Mouse (Mus musculus) myocyte (in vitro differentiated cells): ENCODE measurements around the gene Zfr2. TPM values are rescaled to one million over a fixed set of nuclear protein-coding genes. Genes with fewer than 3 reads are reported as not detected.

Experiments
- H3K27me3 ChIP-seq: one replicate; pipeline ENCODE4 v1.6.1; 2011; ENCODE audit not compliant: control insufficient read depth, insufficient read depth, insufficient read length
- H3K36me3 ChIP-seq: one replicate; pipeline ENCODE4 v1.6.1; 2011; ENCODE audit not compliant: control insufficient read depth, insufficient read depth
- H3K4me2 ChIP-seq: one replicate; pipeline ENCODE4 v1.6.1; 2011; ENCODE audit warnings: low read depth, control low read depth
- H3K4me3 ChIP-seq: one replicate; pipeline ENCODE4 v1.5.1; 2011; ENCODE audit warnings: mild to moderate bottlenecking, control low read depth, moderate library complexity
- H3K79me2 ChIP-seq: one replicate; pipeline ENCODE4 v1.6.1; 2011; ENCODE audit not compliant: control insufficient read depth, insufficient read depth
- H3ac ChIP-seq: one replicate; pipeline ENCODE4 v1.6.1; 2011; ENCODE audit not compliant: control insufficient read depth, insufficient read length
- CEBPB ChIP-seq: IDR thresholded peaks from 2 replicates; pipeline ENCODE4 v1.6.1; 2011; ENCODE audit warnings: mild to moderate bottlenecking, moderate library complexity; ENCODE audit not compliant: poor library complexity, insufficient read depth, severe bottlenecking
- E2F4 ChIP-seq: IDR thresholded peaks from one replicate; pipeline ENCODE4 v1.6.1; 2011; ENCODE audit warnings: mild to moderate bottlenecking, control low read depth, moderate library complexity; ENCODE audit not compliant: insufficient read depth
- MAX ChIP-seq: IDR thresholded peaks from one replicate; pipeline ENCODE4 v1.6.1; 2011; ENCODE audit warnings: low read depth, mild to moderate bottlenecking, control low read depth
- MYOD1 ChIP-seq, 3 experiments: IDR thresholded peaks; one replicate each; pipeline ENCODE4 v1.6.1; 2011; ENCODE audit warnings: control low read depth in 2 of 3, low read depth in 2 of 3, mild to moderate bottlenecking in 2 of 3, moderate library complexity in 1 of 3; ENCODE audit not compliant: insufficient read length in 2 of 3, control insufficient read depth in 1 of 3
- MYOG ChIP-seq, 3 experiments: IDR thresholded peaks; one replicate each; pipeline ENCODE4 v1.6.1; 2011; ENCODE audit warnings: control low read depth in 2 of 3, low read depth in 2 of 3, mild to moderate bottlenecking in 2 of 3; ENCODE audit not compliant: insufficient read length in 2 of 3, control insufficient read depth in 1 of 3, insufficient read depth in 1 of 3
- POLR2A ChIP-seq: IDR thresholded peaks from one replicate; pipeline ENCODE4 v1.6.1; 2011; ENCODE audit warnings: low read depth, mild to moderate bottlenecking, control low read depth, moderate library complexity; ENCODE audit not compliant: insufficient read length
- POLR2AphosphoS2 ChIP-seq: IDR thresholded peaks from one replicate; pipeline ENCODE4 v1.6.1; 2011; ENCODE audit warnings: low read depth, control low read depth; ENCODE audit not compliant: insufficient read length
- REST ChIP-seq: IDR thresholded peaks from one replicate; pipeline ENCODE4 v1.6.1; 2011; ENCODE audit warnings: mild to moderate bottlenecking, control low read depth, moderate library complexity; ENCODE audit not compliant: insufficient read depth, insufficient read length
- SRF ChIP-seq: IDR thresholded peaks from one replicate; pipeline ENCODE4 v1.6.1; 2011; ENCODE audit warnings: low read depth; ENCODE audit not compliant: control insufficient read depth, insufficient read length
- TCF12 ChIP-seq: IDR thresholded peaks from one replicate; pipeline ENCODE4 v1.6.1; 2011; ENCODE audit warnings: mild to moderate bottlenecking, control low read depth; ENCODE audit not compliant: poor library complexity, insufficient read depth, severe bottlenecking
- TCF3 ChIP-seq: IDR thresholded peaks from one replicate; pipeline ENCODE4 v1.6.1; 2011; ENCODE audit warnings: low read depth, control low read depth; ENCODE audit not compliant: insufficient read length
- USF1 ChIP-seq: IDR thresholded peaks from one replicate; pipeline ENCODE4 v1.6.1; 2011; ENCODE audit warnings: low read depth, mild to moderate bottlenecking, control low read depth, moderate library complexity
- polyA plus RNA-seq: library from polyadenylated mRNA; unstranded; fragments of >200 nt; fragmentation: generic; extraction: Trizol; gene quantifications from one replicate; pipeline ENCODE4 v1.2.1, GENCODE M21; 2012; ENCODE audit warnings: missing spikeins

Zfr2 gene
- polyA plus RNA-seq, 1 experiment = 2.3 TPM

DNA sequence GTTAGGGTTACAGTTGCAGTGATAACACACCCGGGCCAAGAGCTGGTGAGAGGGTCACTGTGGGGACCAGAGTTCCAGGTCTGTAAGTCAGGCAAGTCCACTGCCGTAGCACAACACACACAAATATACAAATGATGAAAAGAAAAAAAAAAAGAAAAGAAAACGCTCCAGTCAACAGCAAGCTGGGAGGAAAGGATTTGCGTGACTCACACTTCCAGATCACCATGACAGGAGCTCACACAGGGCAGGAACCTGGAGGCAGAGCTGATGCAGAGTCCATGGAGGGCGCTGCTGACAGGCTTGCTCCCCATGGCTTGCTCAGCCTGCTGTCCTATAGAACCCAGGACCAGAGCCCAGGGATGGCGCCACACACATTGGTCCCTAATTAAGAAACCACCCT is 1.3 kb downstream of the Zfr2 start:
- Histone ChIP-seq H3K4me2 (peak overlapping the region; percentile 74), H3K36me3 (no peaks in the 10 kb centered on the region), H3K27me3 (peaks cover 4% of the 10 kb centered on the region), H3ac (no peak overlapping the region), H3K4me3 (no peak overlapping the region), H3K79me2 (no peaks in the 10 kb centered on the region)
- TF ChIP-seq SRF = no peak
- TF ChIP-seq MYOG (IDR thresholded peaks at IDR 0.05; ENCODE audit: control insufficient read depth in 1 of 3, insufficient read depth in 1 of 3, insufficient read length in 2 of 3, low read depth in 2 of 3) = no peak
- TF ChIP-seq USF1 = no peak
- no peak for TF ChIP-seq REST
- no peak for TF ChIP-seq MYOD1 (IDR thresholded peaks at IDR 0.05; ENCODE audit: control insufficient read depth in 1 of 3, insufficient read length in 2 of 3, low read depth in 2 of 3)
- TF ChIP-seq TCF3 = no peak
- no peak for TF ChIP-seq CEBPB
- no peak for TF ChIP-seq MAX
- no peak for TF ChIP-seq E2F4
- TF ChIP-seq POLR2A = no peak
- TF ChIP-seq TCF12 = no peak
- TF ChIP-seq POLR2AphosphoS2 = no peak

DNA sequence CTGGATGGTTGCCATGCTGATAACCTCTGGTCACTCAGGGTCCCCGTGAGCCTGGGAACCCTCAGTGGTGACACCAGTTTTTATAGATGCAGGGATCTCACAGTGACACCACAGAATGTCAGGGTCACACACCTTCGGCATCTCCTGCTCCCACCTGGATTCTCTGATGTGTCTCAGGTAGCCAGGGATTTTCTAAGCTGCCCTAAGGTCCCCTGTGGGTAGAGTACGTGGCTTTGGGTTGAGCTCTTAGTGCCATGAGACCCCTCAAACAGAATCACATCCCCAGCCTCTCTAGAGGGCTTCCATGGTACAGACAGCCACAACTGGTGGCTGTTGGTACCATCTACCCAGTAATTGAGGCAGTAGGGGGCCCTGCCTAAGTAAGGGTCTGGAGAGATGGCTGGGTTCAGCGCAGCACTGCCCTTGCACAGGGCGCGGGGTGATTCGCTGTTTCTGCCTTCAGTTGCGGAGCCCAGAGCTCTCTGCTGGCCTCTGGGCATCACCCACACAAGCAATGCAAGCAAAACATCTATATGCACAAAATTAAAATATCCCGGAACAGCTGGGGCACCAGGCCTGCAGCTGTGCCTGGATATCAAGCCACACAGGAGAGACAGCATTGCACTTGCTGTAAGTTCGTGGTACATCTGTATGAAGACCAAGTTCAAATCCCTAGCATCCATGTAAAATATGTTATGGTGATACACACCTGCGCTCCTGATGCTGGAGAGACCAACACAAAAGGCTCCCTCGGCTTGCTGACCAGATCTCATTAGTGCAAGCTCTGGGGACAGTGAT is 3.7 kb downstream of the Zfr2 start:
- peaks cover under 1% of the 10 kb centered on the region for H3K27me3 ChIP-seq
- TF ChIP-seq MYOD1 (IDR thresholded peaks at IDR 0.05; ENCODE audit: control insufficient read depth in 1 of 3, insufficient read length in 2 of 3, low read depth in 2 of 3) (peak in 2 of 3 experiments; percentile 58 to 74), REST (no peak)
- H3K79me2 ChIP-seq = no peaks in the 10 kb centered on the region
- H3ac ChIP-seq = no peak overlapping the region
- H3K36me3 ChIP-seq = no peaks in the 10 kb centered on the region
- H3K4me2 ChIP-seq = no peak overlapping the region
- no peak overlapping the region for H3K4me3 ChIP-seq

GRCm38 (mm10) chr10:81238618-81239017 is 5.7 kb downstream of the Zfr2 start:
- Histone ChIP-seq H3K36me3 (no peaks in the 10 kb centered on the region), H3ac (no peak overlapping the region), H3K27me3 (peaks cover 18% of the 10 kb centered on the region), H3K4me3 (no peak overlapping the region), H3K4me2 (no peak overlapping the region), H3K79me2 (no peaks in the 10 kb centered on the region)
- no peak for TF ChIP-seq MAX
- no peak for TF ChIP-seq POLR2A
- TF ChIP-seq USF1 = no peak
- TF ChIP-seq TCF12 = no peak
- TF ChIP-seq POLR2AphosphoS2 = no peak
- peak in 2 of 3 experiments; percentile 56 to 76 for TF ChIP-seq MYOD1 (IDR thresholded peaks at IDR 0.05; ENCODE audit: control insufficient read depth in 1 of 3, insufficient read length in 2 of 3, low read depth in 2 of 3)
- no peak for TF ChIP-seq REST
- peak; percentile 76 for TF ChIP-seq TCF3
- TF ChIP-seq E2F4 = no peak
- no peak for TF ChIP-seq SRF
- peak in 2 of 3 experiments; percentile 71 to 74 for TF ChIP-seq MYOG (IDR thresholded peaks at IDR 0.05; ENCODE audit: control insufficient read depth in 1 of 3, insufficient read depth in 1 of 3, insufficient read length in 2 of 3, low read depth in 2 of 3)
- TF ChIP-seq CEBPB = no peak

DNA sequence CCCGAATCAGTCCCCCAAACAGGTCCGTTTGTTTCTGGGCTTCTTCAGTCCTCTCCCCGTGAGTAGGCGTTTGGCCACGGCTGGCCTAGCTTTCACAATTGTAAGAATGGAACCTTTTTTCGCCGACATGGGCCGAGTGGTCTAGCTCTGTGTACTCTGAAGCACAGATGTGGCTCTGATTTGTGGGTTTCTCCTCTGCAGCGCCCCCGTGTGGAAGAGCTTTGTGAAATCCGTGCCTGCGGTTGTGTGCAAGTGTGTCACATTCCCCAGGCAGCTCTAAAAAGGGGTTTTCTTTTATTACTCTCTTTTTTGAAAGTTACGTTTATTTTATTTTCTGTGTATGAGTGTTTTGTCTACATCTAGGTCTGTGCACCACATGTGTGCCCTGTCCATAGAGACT is 7.9 kb downstream of the Zfr2 start:
- Histone ChIP-seq H3K36me3 (no peaks in the 10 kb centered on the region), H3ac (no peak overlapping the region), H3K4me2 (peak overlapping the region; percentile 18), H3K4me3 (no peak overlapping the region), H3K79me2 (no peaks in the 10 kb centered on the region), H3K27me3 (peaks cover 28% of the 10 kb centered on the region)
- TF ChIP-seq SRF = no peak
- no peak for TF ChIP-seq MYOG (IDR thresholded peaks at IDR 0.05; ENCODE audit: control insufficient read depth in 1 of 3, insufficient read depth in 1 of 3, insufficient read length in 2 of 3, low read depth in 2 of 3)
- TF ChIP-seq USF1 = no peak
- TF ChIP-seq TCF12 = no peak
- TF ChIP-seq CEBPB = no peak
- TF ChIP-seq TCF3 = no peak
- TF ChIP-seq REST = no peak

DNA sequence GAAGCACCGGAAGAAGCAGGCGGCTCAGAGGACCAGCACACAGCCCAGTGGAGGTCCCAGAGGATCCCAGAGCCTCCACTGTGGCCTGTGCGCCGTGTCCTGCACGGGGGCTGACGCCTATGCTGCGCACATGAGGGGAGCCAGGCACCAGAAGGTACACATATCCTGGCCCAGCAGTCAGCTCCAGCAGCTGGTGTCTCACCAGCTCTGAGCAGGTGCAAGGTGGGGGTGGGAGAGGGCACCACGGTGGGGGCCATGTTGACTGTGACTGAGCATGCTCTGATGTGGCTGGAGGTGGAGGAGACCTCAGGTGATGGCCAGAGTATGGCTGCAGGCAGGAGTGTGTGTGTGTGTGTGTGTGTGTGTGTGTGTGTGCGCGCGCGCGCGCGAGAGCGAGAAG is 9.1 kb downstream of the Zfr2 start:
- no peak overlapping the region for H3ac ChIP-seq
- H3K4me3 ChIP-seq = no peak overlapping the region
- no peaks in the 10 kb centered on the region for H3K36me3 ChIP-seq
- TF ChIP-seq MYOG (IDR thresholded peaks at IDR 0.05; ENCODE audit: control insufficient read depth in 1 of 3, insufficient read depth in 1 of 3, insufficient read length in 2 of 3, low read depth in 2 of 3) (peak in 2 of 3 experiments; percentile 56 to 76), MYOD1 (IDR thresholded peaks at IDR 0.05; ENCODE audit: control insufficient read depth in 1 of 3, insufficient read length in 2 of 3, low read depth in 2 of 3) (peak in 1 of 3 experiments; percentile 61), TCF3 (no peak)
- peaks cover 30% of the 10 kb centered on the region for H3K27me3 ChIP-seq
- no peak overlapping the region for H3K4me2 ChIP-seq
- no peaks in the 10 kb centered on the region for H3K79me2 ChIP-seq
